Mouse (Mus musculus): ENCODE results near the gene Tspan13. TPM values are rescaled to one million over a fixed set of nuclear protein-coding genes. Genes with fewer than 3 reads are reported as not detected.

The Tspan13 gene
- total RNA-seq, 4 experiments from 2014 or later: 17.7 to 24.5 (median 23.9) TPM

DNA sequence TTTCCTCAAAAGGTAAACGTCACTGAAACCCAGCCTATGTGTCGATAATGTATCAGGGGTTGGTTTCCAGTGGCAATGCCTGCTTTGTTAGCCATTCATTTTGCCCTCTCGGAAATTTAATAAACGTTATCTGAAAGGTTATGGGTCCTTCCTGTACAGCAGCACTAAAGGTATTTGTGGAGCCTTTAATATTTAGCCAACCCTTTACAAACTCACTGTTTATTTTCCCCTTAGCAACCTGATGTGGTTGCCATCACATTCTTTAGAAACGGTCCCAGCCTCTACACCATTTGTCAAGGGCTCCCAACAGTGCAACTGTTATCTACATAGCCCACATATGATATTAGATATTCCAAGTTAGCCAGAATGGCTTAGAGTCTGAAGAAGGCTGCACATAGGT is 62.7 kb downstream of the Tspan13 start:
- no peak for DNase-seq (ENCODE audit: low spot score in 2 of 2)

DNA sequence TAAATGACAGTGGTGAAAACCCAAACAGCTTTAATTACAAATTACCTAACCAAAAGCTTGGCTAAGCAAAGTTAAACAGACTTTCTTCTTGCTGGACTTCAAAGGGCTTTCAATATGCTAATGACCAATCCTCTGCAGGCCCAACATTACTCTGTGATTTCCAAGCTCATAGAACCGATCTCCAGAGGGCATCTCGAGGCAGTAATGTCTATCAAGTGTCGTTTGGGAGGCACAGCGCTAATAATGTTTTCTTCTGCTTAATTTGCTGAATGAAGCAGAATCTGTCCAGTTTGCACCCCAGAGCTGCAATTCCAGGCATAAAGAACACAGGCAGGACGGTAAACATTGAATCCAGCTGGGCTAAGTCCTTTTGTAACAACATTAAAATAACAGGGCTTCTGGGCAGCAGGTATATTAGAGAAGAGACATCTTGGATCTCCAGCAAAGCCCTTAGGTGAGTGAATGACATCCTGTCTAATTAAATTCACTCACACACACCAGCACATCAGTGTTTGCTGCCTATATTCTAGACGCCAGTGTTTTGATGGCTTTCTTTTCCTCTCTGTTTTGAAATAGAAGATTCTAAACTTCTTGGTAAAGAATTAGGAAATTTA is 64.6 kb downstream of the Tspan13 start:
- DNase-seq (ENCODE audit: low spot score in 2 of 2): no peak

DNA sequence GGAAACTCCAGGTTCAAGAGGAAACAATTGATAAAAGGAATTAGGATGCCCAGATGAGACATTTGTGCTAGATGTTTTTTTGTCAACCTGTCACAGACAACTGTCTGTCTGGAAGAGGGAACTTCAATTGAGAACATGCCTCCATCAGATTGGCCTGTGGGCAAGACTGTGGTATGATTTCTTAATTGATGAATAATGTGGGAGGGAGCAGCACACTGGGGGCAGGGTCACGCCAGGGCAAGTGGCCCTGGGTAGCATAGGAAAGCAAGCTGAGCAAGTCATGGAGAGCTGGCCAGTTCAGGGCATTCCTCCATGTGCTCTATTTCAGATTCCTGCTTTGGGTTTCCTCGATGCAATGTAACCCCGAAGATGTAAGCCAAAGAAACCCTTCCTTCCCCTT is 66.4 kb downstream of the Tspan13 start:
- DNase-seq (ENCODE audit: low spot score in 2 of 2): no peak

DNA sequence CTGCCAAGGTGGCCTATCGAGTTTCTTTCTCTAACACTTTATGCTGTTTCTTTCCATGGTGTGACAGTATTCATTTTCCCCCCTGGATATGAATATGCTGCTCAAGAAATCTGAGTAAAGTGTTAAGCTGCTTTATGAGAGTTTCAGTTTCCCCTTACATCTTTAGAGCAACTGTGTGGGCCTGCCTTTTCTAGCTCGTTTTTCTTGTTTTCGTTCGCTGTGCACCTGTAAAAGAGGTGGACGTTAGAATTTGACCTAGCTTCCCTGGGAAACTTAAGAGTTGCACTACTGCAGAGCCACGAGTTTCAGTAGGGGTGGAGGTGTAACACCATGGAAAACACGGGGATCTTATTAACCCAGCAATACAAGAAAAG is 75.5 kb downstream of the Tspan13 start:
- DNase-seq (ENCODE audit: low spot score in 2 of 2): no peak

DNA sequence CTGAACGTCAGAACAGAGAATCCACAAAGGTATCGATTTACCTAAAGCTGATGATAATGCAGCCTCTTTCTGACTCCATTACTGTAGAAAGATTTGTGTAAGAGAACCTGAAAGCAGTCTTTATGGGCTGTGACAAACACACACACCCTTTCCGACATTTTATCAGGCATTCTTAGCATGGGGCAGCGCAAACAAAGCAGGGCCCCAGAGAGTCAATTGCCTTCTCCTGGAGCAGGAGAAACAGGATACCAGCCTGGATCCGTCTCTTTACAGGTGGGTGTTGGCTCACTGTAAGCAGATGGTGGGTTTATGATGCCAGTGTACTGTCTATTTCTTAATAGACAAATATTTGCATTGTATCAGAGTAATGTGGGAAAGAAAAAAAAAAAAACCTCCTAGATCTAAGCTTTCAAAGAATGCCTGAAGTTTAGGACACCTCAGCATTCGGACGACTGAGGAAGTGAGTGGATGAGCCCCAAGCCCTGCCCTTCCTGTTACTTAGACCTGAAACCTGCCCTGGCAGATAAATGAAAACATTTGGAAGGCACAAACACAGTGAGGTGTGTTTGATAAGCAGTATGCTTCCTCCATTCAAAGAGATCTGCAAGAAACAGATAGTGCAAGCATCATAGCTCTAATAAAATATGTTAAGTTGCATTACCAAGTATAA is 76.1 kb downstream of the Tspan13 start:
- DNase-seq (ENCODE audit: low spot score in 2 of 2): no peak

Other genes with a start within 250 kb of the Tspan13 start
- not detected for gene Agr3, start 116.9 kb downstream of the Tspan13 start, total RNA-seq (2022)
- not detected for gene Agr2, start 49.6 kb downstream of the Tspan13 start, total RNA-seq (2022)
- gene Ankmy2, start 114.6 kb upstream of the Tspan13 start, total RNA-seq (2022): 1 to 10 TPM; 4.0 to 6.6 (median 5.7) TPM
- gene Bzw2, start 115.6 kb upstream of the Tspan13 start, total RNA-seq (2022): 100 to 1,000 TPM in 3 of 4 experiments, 10 to 100 TPM in 1; 96.8 to 117 (median 106) TPM
- gene Lrrc72, start 210.9 kb upstream of the Tspan13 start, total RNA-seq (2022): not detected